Mouse (Mus musculus) liver, postnatal 0 days (tissue): ENCODE measurements around the gene Ssh2.

Experiments used
- CTCF ChIP-seq: sonication (generic); IDR thresholded peaks from 2 replicates; pipeline ENCODE4 v1.5.1; 2016; ENCODE audit warnings: antibody characterized with exemption, low read depth
- EP300 ChIP-seq: IDR thresholded peaks from 2 replicates; pipeline ENCODE4 v1.6.1; 2016; ENCODE audit warnings: antibody characterized with exemption, low read depth, mild to moderate bottlenecking

DNA sequence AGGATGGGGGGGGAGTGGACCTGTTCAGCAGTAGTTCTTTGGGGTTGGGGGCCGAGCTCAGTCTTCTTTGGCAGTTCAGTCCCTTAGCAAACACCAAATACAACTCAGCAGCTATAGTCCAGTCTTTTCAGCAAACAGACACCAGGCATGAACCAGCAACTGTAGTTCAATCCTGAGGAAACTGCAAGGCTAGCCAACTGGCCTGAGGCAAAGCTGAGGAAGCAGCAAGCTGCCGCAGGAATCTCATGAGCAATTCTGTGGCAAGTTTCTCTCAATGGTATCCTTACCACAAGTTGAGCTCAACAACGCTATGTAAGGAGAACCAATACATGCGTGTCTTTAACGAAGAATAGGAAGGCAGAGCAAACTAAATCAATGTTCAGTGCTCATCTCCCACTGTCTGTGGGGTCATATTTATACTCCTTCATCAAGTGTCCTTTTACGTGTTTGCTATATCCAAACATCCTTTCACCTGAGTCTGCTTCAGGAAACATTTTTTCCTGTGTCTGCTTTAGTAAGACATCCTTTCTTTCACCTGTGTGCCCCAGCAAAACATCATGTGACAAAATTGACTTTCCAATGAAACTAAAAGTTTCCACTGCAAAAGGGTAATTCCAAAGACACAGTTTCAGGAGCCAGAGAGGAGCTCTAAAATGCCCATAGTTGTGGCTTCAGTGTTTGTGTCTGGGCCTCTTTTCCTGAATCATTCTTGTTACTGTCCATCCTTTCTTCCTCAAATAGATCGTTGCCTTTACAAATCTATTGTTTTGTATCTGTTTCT lies 24.6 kb downstream of the Ssh2 start:
- TF ChIP-seq EP300, result no peak
- no peak for TF ChIP-seq CTCF
